Mouse (Mus musculus): Measurements from ENCODE around the gene Nat8f1.
"Not testable (repeated sequence)": the region's sequence is repeated elsewhere in the genome, so short reads cannot be mapped to it uniquely, and the experiment has no call there.

Gene Nat8f1

GRCm38 (mm10) chr6:85915539-85916513, at the start of gene Nat8f1:
Nat8f1 (minus strand) TSS chr6:85915687.
- DNase-seq (ENCODE audit: extremely low read depth, low read depth, low spot score) = not testable (repeated sequence)

GRCm38 (mm10) chr6:85961101-85962091, 45.9 kb upstream of the Nat8f1 start, which contains the start of gene Dusp11:
Dusp11 (minus strand) TSS chr6:85961667.
- no peak for DNase-seq (ENCODE audit: extremely low read depth, low read depth, low spot score)

- DNase-seq (ENCODE audit: extremely low read depth, low read depth, low spot score) = no peak
Measured at GRCm38 (mm10) chr6:85957581-85957980, 42.1 kb upstream of the Nat8f1 start.

GRCm38 (mm10) chr6:85948549-85948948, 33.1 kb upstream of the Nat8f1 start:
- DNase-seq (ENCODE audit: extremely low read depth, low read depth, low spot score) = no peak

DNA sequence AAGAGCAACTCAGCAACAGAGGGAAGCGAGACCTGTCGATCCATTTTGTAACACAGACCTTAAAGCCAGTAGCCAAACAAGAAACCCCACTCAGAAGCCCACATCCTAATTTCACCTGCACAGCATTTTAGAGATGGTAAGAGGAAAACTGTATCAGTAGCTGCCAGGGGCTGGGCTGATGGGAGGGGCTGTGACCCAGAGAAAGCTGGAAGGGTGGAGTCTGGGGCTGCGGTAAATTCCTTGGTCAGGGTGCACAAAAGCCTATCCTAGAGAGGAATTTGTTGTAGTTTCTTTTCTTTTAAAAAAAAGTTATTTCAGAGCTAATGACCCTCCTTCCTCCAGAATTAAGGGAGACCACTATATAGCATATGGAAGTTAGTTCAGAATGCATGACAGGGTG, 27.0 kb upstream of the Nat8f1 start:
- no peak for DNase-seq (ENCODE audit: extremely low read depth, low read depth, low spot score)

DNA sequence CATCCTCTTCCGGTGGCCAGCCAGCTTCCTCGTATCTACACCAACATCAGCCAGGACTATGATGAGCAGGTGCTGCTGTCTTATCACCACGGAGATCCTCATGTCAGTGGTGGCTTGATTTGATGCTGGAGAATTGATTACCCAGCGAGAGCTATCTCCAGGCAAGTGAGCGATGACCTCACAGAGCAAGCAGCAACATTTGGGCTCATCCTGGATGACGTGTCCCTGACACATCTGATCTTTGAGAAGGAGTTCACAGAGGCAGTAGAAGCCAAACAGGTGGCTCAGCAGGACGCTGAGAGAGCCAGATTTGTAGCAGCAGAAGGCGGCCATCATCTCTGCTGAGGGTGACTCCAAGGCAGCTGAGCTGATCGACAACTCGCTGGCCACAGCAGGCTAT, 23.2 kb upstream of the Nat8f1 start:
- DNase-seq (ENCODE audit: extremely low read depth, low read depth, low spot score) = no peak

- DNase-seq (ENCODE audit: extremely low read depth, low read depth, low spot score) = not testable (repeated sequence)
Measured at GRCm38 (mm10) chr6:85936508-85937465, 21.3 kb upstream of the Nat8f1 start.

GRCm38 (mm10) chr6:85935646-85936045, 20.2 kb upstream of the Nat8f1 start:
- DNase-seq (ENCODE audit: extremely low read depth, low read depth, low spot score) = no peak

DNA sequence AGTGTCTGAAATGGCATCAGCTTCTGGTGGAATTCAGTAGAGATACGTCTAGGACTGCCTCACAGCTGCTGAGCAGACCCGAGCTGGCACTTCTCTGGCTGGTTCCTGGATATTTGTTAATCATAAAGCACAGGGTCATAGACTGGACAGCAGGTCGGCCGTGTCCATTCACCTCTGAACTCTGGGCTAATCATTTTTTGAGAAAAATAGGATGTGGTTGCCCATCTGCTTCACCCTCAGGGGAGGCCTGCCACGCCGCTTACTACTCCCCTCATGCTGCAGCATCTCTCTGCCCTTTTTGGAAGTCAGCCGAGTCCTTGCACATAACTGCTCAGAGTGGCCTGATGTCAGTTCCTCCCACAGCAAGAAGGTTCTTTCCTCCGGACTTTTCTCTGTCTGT, 18.6 kb upstream of the Nat8f1 start:
- no peak for DNase-seq (ENCODE audit: extremely low read depth, low read depth, low spot score)

- DNase-seq (ENCODE audit: extremely low read depth, low read depth, low spot score) = no peak
Measured at GRCm38 (mm10) chr6:85929312-85929711, 13.8 kb upstream of the Nat8f1 start.

DNA sequence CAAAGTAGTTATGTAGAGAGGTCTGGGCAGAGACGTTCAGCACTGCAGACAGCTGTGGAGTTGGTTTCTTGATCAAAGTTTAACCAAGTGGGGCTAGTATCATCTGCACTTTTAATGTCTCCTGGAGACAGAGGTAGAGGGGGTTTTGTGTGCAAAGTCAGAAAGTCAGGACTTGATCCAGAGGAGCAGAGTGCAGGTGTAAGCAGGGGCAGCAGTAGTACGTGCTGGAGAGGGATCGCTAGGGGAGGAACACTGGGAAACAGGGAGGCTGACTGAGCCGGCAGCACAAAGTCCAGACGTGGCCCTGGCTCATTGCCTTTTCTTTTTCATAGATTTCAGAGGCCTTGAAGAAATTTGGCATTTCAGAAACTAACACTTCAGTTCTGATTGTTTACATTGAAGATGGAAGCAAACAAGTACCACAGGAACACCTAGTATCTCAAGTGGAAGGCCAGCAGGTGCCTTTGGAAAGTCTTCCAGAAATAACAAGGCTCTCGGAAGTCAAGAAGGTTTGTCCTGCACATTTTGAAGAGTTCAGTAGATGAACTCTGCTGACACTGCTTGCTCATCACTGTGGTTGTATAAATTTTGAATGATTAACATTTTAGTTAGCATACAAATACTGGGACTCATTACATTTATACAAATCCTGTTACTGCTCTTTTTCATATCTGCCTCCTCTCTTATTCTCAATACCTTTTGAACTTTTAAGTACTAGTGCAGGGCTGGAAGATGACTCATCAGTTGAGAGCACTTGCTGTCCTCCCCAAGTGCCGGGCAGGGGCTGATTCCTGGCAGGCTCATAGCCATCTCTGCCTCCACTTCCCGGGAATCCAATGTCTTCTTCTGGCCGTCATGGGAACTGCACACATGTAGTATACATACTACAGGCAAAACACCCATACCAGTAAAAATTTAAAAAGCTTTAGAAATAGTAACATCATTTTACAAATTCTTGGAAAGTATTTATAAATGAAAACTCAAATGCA, 12.3 kb upstream of the Nat8f1 start:
- DNase-seq (ENCODE audit: extremely low read depth, low read depth, low spot score) = no peak

- DNase-seq (ENCODE audit: extremely low read depth, low read depth, low spot score) = no peak
Measured at GRCm38 (mm10) chr6:85926709-85927108, 11.2 kb upstream of the Nat8f1 start.

GRCm38 (mm10) chr6:85923643-85924042, 8.2 kb upstream of the Nat8f1 start:
- DNase-seq (ENCODE audit: extremely low read depth, low read depth, low spot score) = no peak

DNA sequence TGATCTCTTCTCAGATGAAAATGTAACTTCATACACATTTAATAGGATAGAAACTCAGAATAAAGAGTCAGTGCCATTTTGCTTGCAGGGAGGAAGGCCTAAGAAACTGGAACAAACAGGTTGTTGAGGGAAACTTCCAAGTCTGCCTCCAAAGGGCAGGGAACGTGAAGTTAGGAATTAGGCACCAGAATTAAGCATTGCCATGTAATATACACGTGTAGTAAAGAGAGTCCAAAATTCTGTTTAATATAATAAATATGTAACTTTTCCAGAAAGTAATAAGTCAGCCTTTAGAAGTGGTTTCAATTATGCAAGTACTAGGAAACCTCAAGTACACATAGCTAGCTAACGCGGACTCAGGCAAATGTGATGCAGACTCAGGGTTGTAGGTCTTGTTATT, 3.9 kb upstream of the Nat8f1 start:
- DNase-seq (ENCODE audit: extremely low read depth, low read depth, low spot score) = no peak

DNA sequence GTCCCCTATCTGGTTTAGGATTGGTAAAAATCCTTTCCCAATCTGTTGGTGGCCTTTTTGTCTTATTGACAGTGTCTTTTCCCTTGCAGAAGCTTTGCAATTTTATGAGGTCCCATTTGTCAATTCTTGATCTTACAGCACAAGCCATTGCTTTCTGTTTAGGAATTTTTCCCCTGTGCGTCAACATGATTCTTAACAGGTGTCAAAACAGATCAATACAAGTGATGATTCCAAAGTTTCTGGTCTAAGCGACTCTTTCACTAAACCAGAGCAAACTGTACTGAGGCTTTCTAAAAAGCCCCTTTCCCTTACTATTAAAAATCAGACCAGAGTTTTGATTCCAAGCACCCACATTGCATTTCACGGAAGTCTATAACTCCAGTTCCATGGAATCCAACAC, 2.9 kb upstream of the Nat8f1 start:
- not testable (repeated sequence) for DNase-seq (ENCODE audit: extremely low read depth, low read depth, low spot score)

GRCm38 (mm10) chr6:85916596-85916995, 1.1 kb upstream of the Nat8f1 start:
- no peak for DNase-seq (ENCODE audit: extremely low read depth, low read depth, low spot score)

DNA sequence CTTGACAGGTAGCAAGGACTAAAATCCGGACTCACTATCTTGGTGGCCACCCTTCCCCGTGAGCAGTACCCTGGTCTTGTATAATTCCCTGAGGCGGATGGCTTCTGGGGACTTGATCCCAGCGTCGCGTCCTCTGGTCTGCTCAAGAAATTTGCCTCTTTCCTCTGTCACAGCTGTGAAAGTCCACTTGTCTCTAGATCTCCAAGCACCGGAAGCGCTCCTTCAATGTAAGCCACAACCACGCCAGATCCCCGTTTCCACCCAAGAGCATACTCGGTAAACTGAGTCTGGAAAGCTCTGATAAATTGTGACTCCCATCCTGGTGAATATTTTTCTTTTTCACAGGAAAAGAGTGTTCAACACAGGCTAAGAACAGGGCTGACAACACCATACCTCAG, 347 bp downstream of the Nat8f1 start:
- no peak for DNase-seq (ENCODE audit: extremely low read depth, low read depth, low spot score)

GRCm38 (mm10) chr6:85911587-85911986, 3.9 kb downstream of the Nat8f1 start, which contains the start of gene Tprkb:
Tprkb (plus strand) TSS chr6:85911865.
- no peak for DNase-seq (ENCODE audit: extremely low read depth, low read depth, low spot score)

- DNase-seq (ENCODE audit: extremely low read depth, low read depth, low spot score) = no peak
Measured at GRCm38 (mm10) chr6:85909704-85910103, 5.8 kb downstream of the Nat8f1 start.

Data from fat pad, adult 2 months (tissue).